Mouse (Mus musculus) C2C12 (cell line): ENCODE measurements around the gene Il21r.

Experiments used
- CEBPB ChIP-seq: IDR thresholded peaks from one replicate; pipeline ENCODE4 v1.6.1; 2011; ENCODE audit warnings: low read depth, mild to moderate bottlenecking, control low read depth, moderate library complexity
- CTCF ChIP-seq: IDR thresholded peaks from one replicate; pipeline ENCODE4 v1.5.1; 2011; ENCODE audit not compliant: control insufficient read depth, insufficient read depth, insufficient read length
- FOSL1 ChIP-seq: IDR thresholded peaks from one replicate; pipeline ENCODE4 v1.8.0; 2011; ENCODE audit warnings: mild to moderate bottlenecking, low read length; ENCODE audit not compliant: poor library complexity, insufficient read depth, severe bottlenecking
- MAX ChIP-seq: IDR thresholded peaks from one replicate; pipeline ENCODE4 v1.6.1; 2011; ENCODE audit warnings: mild to moderate bottlenecking, control low read depth
- MYOD1 ChIP-seq: IDR thresholded peaks from one replicate; pipeline ENCODE4 v1.6.1; 2011; ENCODE audit warnings: low read depth; ENCODE audit not compliant: control insufficient read depth, insufficient read length
- MYOG ChIP-seq: IDR thresholded peaks from one replicate; pipeline ENCODE4 v1.6.1; 2011; ENCODE audit not compliant: control insufficient read depth, insufficient read length; ENCODE audit errors: extremely low read depth
- USF1 ChIP-seq: IDR thresholded peaks from one replicate; pipeline ENCODE4 v1.6.1; 2011; ENCODE audit warnings: low read depth, mild to moderate bottlenecking, control low read depth, moderate library complexity

DNA sequence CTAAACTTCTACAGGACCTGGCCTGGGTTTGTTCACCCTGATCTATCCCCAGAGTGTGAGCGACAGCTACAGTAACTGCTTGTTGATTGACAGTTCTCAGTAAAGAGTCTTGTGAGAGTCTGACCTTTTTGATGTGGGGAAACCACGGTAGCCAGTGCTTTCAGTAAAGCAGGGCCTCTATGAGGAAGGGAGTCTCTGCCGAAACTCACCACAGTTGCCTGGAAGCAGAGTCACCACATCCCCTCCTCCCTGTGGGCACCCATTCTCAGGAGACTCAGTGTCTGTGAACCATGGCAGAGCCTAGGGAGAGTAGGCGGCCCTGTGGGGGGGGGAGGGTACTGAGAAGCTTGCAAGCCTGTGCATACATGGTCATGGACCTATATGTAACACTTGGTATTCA lies 14.5 kb upstream of the Il21r start:
- TF ChIP-seq MAX, result no peak
- TF ChIP-seq CTCF, result no peak
- no peak for TF ChIP-seq MYOD1
- no peak for TF ChIP-seq USF1
- no peak for TF ChIP-seq MYOG
- no peak for TF ChIP-seq CEBPB
- TF ChIP-seq FOSL1, result no peak
